ENCODE assay signal across 8 mouse cellular contexts in genomic region chr4:57543692-57544256, GRCm38 (mm10). TPM values are rescaled to one million over a fixed set of nuclear protein-coding genes. Genes with fewer than 3 reads are reported as not detected.
DNase-seq lines count a peak whose midpoint lies in the region; ATAC-seq and TF ChIP-seq lines count a peak whose summit lies in the region.

No protein-coding gene starts in this region.

- no peak overlapping the region for H3K4me2 ChIP-seq in heart, embryonic 14.5 days (ENCODE audit: low read length)
- no peak overlapping the region for H3K4me2 ChIP-seq in embryonic facial prominence, embryonic 11.5 days (ENCODE audit: low read depth, low read length)
- H3K4me2 ChIP-seq in neural tube, embryonic 12.5 days (replicated peaks) = peak overlapping the region; percentile 25; the same call in 1 of the 2 replicates

- 19% methylated on average over 6 of the region's 6 CpGs for WGBS in heart, embryonic 14.5 days
- 4% methylated on average over 6 of the region's 6 CpGs for WGBS in embryonic facial prominence, embryonic 11.5 days
- WGBS in limb, embryonic 10.5 days = 8% methylated on average over 6 of the region's 6 CpGs
- WGBS in neural tube, embryonic 12.5 days = 6% methylated on average over 6 of the region's 6 CpGs

- H3K79me2 ChIP-seq in C2C12 (ENCODE audit: control insufficient read depth, insufficient read depth) = no peaks in the 10 kb centered on the region

- no peak overlapping the region for H3K4me3 ChIP-seq in heart, embryonic 14.5 days (ENCODE audit: control insufficient read depth in 1 of 2, insufficient read depth in 1 of 2, low read depth in 1 of 2, low read length in 2 of 2)
- H3K4me3 ChIP-seq in C2C12 (ENCODE audit: insufficient read depth, poor library complexity, severe bottlenecking) = no peak overlapping the region
- no peak overlapping the region for H3K4me3 ChIP-seq in embryonic facial prominence, embryonic 11.5 days (ENCODE audit: low read depth, low read length)
- no peak overlapping the region for H3K4me3 ChIP-seq in limb, embryonic 10.5 days
- no peak overlapping the region for H3K4me3 ChIP-seq in neural tube, embryonic 12.5 days

- H3K9ac ChIP-seq in heart, embryonic 14.5 days (ENCODE audit: low read length) = no peak overlapping the region
- peak overlapping the region; percentile 30; the same call in 1 of the 2 replicates for H3K9ac ChIP-seq in embryonic facial prominence, embryonic 11.5 days (replicated peaks; ENCODE audit: low read length)
- no peak overlapping the region for H3K9ac ChIP-seq in neural tube, embryonic 12.5 days

- no peak for TF ChIP-seq CTCF in C2C12 (IDR thresholded peaks at IDR 0.05; ENCODE audit: control insufficient read depth, insufficient read depth, insufficient read length)

- H3K4me1 ChIP-seq in heart, embryonic 14.5 days (ENCODE audit: control insufficient read depth in 2 of 2, insufficient read depth in 2 of 2, low read length in 2 of 2) = peaks cover 10 to 12% of the 10 kb centered on the region in 2 experiments; a peak in 3 of 4 replicates
- H3K4me1 ChIP-seq in embryonic facial prominence, embryonic 11.5 days (ENCODE audit: control insufficient read depth, insufficient read depth, low read length) = peaks cover 3% of the 10 kb centered on the region; the same call in 1 of the 2 replicates
- peaks cover 25% of the 10 kb centered on the region for H3K4me1 ChIP-seq in limb, embryonic 10.5 days
- peaks cover 8% of the 10 kb centered on the region; the same call in 1 of the 2 replicates for H3K4me1 ChIP-seq in neural tube, embryonic 12.5 days

- H3K36me3 ChIP-seq in heart, embryonic 14.5 days (ENCODE audit: control insufficient read depth, insufficient read depth, low read length) = no peaks in the 10 kb centered on the region
- H3K36me3 ChIP-seq in C2C12 (ENCODE audit: control insufficient read depth, insufficient read depth) = no peaks in the 10 kb centered on the region
- no peaks in the 10 kb centered on the region for H3K36me3 ChIP-seq in embryonic facial prominence, embryonic 11.5 days (replicated peaks; ENCODE audit: control insufficient read depth, insufficient read depth, low read depth, low read length)
- H3K36me3 ChIP-seq in limb, embryonic 10.5 days = no peaks in the 10 kb centered on the region
- no peaks in the 10 kb centered on the region for H3K36me3 ChIP-seq in neural tube, embryonic 12.5 days

- ATAC-seq in heart, embryonic 14.5 days (ENCODE audit: insufficient number of reproducible peaks, insufficient read depth, low FRiP score, low read depth) = no peak
- peak; percentile 81 for ATAC-seq in embryonic facial prominence, embryonic 11.5 days (replicated peaks; ENCODE audit: insufficient number of reproducible peaks, low FRiP score, low TSS enrichment, low read depth)
- peak; percentile 53 for ATAC-seq in neural tube, embryonic 12.5 days (ENCODE audit: low FRiP score, low read depth)

- H3K27ac ChIP-seq in heart, embryonic 14.5 days (replicated peaks in 1 of 2; ENCODE audit: control insufficient read depth in 1 of 2, insufficient read depth in 1 of 2, low read depth in 2 of 2, low read length in 2 of 2) = peak overlapping the region; percentile 14 to 17; a peak in 3 of 4 replicates
- H3K27ac ChIP-seq in embryonic facial prominence, embryonic 11.5 days (replicated peaks; ENCODE audit: low read depth, low read length) = peak overlapping the region; percentile 66
- H3K27ac ChIP-seq in limb, embryonic 10.5 days = peak overlapping the region; percentile 89
- H3K27ac ChIP-seq in neural tube, embryonic 12.5 days = 0 out of 2 replicates have a peak overlapping the region, but pooled peaks have one; percentile 7

- peak overlapping the region; percentile 24 for H3ac ChIP-seq in C2C12 (ENCODE audit: control insufficient read depth, insufficient read length, low read depth)

- DNase-seq in heart, postnatal 4 days = no peak
- DNase-seq in embryonic facial prominence, embryonic 11.5 days (ENCODE audit: low spot score) = peak; percentile 92
- peak; percentile 73 for DNase-seq in limb, embryonic 10.5 days (ENCODE audit: low spot score)
- no peak for DNase-seq in spleen, postnatal 10 days (ENCODE audit: low spot score in 2 of 2)
- no peak for DNase-seq in kidney, adult 11 months

- no peaks in the 10 kb centered on the region for H3K79me3 ChIP-seq in C2C12 (ENCODE audit: low read depth)

- no peaks in the 10 kb centered on the region for H3K9me3 ChIP-seq in heart, embryonic 14.5 days (ENCODE audit: control insufficient read depth, low read length)
- no peaks in the 10 kb centered on the region for H3K9me3 ChIP-seq in embryonic facial prominence, embryonic 11.5 days (replicated peaks; ENCODE audit: control insufficient read depth, low read length)
- H3K9me3 ChIP-seq in limb, embryonic 10.5 days (replicated peaks) = no peaks in the 10 kb centered on the region
- H3K9me3 ChIP-seq in neural tube, embryonic 12.5 days = no peaks in the 10 kb centered on the region

- H3K27me3 ChIP-seq in heart, embryonic 14.5 days (ENCODE audit: control insufficient read depth, insufficient read depth, low read length) = no peaks in the 10 kb centered on the region
- H3K27me3 ChIP-seq in C2C12 (ENCODE audit: control insufficient read depth, insufficient read depth, insufficient read length) = no peaks in the 10 kb centered on the region
- no peaks in the 10 kb centered on the region for H3K27me3 ChIP-seq in embryonic facial prominence, embryonic 11.5 days (ENCODE audit: control insufficient read depth, insufficient read depth, low read length)
- H3K27me3 ChIP-seq in limb, embryonic 10.5 days (ENCODE audit: low read depth, poor library complexity, severe bottlenecking) = no peaks in the 10 kb centered on the region
- no peaks in the 10 kb centered on the region for H3K27me3 ChIP-seq in neural tube, embryonic 12.5 days (replicated peaks)

TF ChIP-seq in C2C12, 6 proteins besides CTCF, POLR2A, EP300 and RAD21:
- TF ChIP-seq MYOG (IDR thresholded peaks at IDR 0.05; ENCODE audit: control insufficient read depth, extremely low read depth, insufficient read length) = no peak
- TF ChIP-seq MAX (IDR thresholded peaks at IDR 0.05) = peak; percentile 93

RNA-seq across cellular contexts. Expression of gene Pakap, which starts 24.2 kb away (rescaled TPM):
- 59.6 and 66.0 TPM in 2 replicates for polyA plus RNA-seq in heart, embryonic 14.5 days (2014; fragmentation: Nextera tagmentation; extraction: Ambion mirVana)
- 10 to 100 TPM; 73.5 to 80.4 TPM for total RNA-seq in heart, postnatal 4 days (2021)
- polyA plus RNA-seq in C2C12 (2012; fragmentation: generic; extraction: Trizol) = 7.1 TPM
- polyA plus RNA-seq in embryonic facial prominence, embryonic 11.5 days (2014; fragmentation: Nextera tagmentation; extraction: Ambion mirVana) = 22.9 and 26.7 TPM in 2 replicates
- 24.6 and 39.4 TPM in 2 replicates for polyA plus RNA-seq in limb, embryonic 10.5 days (2016; fragmentation: Nextera tagmentation; extraction: Ambion mirVana)
- 16.6 and 16.7 TPM in 2 replicates for polyA plus RNA-seq in neural tube, embryonic 12.5 days (2016; fragmentation: Nextera tagmentation; extraction: Ambion mirVana)

Comparison
In these comparisons a context has a peak if more than half of its experiments do, and no peak if none do; other contexts are left out.
1. H3K27ac ChIP-seq: peak in every context shown above with its lines; median percentile 89 in limb, embryonic 10.5 days; 66 in embryonic facial prominence, embryonic 11.5 days; 16 in heart, embryonic 14.5 days; 7 in neural tube, embryonic 12.5 days.
2. DNase-seq: peak in embryonic facial prominence, embryonic 11.5 days (single experiment) and limb, embryonic 10.5 days (single experiment); none in heart, postnatal 4 days (single experiment), spleen, postnatal 10 days (0 of 2) and kidney, adult 11 months (single experiment).